Mouse (Mus musculus) right cerebral cortex, postnatal 25 days (tissue): ENCODE results near the gene Asphd2.
A peak's percentile ranks its signal among the peaks of the same experiment; 100 is the strongest.

Experiments used
- DNase-seq: peaks from one replicate; pipeline ENCODE4 v3.0.0; 2022

The Asphd2 gene

DNA sequence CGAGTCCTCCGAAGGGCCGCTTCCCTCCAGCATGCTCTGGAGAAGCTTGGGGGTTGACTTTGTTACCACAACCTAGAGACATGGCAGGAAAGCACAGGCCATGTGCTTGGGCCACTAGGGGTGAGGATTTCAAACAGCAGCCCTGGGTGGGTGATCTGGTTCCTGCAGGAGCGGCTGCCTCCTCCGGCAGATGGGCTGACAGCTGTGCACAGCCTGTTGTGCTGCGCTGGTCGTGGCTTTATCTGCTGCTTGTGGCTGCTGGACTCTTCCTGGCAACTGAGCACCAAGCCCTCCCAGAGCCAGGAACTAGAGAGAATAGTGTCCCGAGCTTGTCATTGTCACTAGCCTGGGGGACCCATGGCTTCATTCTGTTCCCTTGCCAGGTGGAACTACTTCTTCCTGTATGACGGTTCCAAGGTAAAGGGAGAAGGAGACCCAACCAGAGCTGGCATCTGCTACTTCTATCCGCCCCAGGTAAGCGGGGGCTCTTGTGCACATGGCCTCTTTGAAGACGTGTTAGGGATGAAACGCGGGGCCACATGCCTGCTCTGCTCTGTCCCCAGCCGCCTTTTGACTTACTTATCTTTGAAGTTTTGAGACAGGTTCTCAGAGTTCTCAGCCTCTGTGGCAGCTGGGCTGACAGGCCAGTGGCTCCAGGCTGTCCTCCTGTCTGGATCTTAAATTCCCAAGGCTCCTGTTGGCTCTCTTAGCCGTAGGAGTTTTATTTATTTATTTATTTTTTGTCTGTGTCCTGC is 48.3 kb downstream of the Asphd2 start:
- DNase-seq: no peak

DNA sequence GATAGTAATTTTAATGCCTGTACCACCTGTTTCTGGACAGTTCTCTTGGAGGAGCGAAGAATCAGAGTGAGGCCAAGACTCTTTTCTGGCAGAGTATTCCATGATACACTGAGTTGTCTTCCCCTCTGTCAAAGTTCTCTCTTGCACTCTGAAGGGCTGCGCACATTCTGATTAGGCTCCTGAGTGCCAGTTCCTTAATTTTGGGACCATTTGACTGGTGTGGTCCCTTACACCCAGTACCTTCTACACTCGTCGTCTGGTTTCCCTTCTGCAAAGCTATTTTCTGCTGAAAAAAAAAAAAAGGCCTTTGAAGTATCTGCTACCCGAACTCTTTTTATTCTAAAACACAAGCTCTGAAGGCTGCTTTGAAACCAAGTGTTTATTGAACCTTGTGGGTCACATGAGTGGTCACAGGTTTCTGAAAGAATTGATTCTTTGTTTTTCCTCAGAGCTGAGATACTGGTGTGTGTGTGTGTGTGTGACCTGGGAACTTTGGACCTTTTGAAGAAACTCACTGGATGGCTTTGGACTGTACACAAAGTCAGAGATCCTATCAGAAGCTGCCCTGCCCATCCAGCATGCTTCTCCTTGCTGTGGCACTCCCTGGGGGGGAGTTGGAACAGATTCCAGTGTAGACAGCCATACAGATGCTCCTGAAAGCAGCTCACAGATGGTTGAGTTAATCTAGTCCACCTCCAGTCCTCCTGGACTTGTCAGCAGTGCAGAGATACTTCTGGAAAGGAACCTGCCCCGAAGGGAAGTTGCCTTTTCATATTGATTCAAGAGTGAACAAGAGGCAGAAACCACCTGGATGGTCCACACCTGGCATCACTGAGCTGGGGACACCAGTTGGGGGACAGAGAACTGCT is 50.3 kb downstream of the Asphd2 start:
- DNase-seq: peak; percentile 59

DNA sequence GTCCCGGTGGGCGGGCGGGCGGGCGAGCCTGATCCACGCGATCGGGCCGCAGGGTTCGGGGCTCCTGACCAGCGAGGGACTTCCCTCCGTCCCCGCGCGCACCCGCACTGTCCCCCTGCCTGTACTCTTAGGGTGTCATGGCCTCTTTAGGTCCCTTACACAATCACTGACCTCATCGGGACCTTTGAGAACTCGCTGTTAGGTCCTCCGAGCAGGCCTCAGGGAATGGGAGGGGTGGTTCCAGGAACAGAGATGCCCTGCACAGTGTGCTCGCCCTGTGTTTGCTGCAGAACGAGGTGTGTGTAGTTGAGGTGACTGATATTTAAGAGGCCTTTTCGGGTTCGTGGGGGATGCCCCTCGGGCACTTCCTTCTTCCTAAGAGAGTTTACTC is 51.5 kb downstream of the Asphd2 start:
- DNase-seq: no peak

DNA sequence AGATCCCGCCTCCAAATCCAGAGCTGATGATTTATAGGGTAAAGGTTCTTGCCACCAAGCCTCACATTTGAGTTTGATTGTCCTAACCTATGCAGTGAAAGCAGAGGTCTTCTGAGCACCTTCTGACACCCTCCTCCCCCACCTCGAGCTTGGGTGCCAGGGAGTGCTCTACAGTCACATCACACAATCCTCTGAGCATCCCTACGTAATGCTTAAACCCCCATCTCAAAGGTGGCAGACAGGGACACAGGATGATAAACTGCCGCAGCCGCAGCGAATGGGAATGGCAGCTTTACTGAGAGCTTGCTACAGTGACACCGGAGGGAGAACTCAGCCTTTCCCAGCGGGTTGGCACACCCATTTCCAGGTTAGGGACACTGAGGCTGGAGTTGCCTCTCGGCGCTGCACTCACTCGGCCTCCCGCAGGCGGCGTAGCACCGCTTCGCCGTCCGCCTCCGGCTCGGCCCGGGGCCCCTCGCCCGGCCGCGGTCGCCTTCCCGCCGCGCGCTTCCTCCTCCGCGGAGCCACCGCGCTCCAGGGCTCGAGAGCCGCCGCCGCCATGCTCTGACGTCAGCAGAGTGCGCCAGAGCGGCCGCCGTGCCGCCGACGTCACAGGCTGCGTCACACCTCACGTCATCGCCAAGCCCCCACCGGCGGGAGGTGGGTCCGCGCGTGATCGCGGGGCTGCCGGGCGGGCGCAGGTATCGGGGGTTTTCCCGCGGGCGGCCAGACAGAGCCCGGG is 52.0 kb downstream of the Asphd2 start, which contains the start of the genes Srrd and Hps4:
Gene Srrd, minus strand, starts transcription at position 578 of the 742 bp plus-strand sequence.
Gene Hps4, plus strand, starts transcription at position 621 of the 742 bp plus-strand sequence.
- peak; percentile 91 for DNase-seq

DNA sequence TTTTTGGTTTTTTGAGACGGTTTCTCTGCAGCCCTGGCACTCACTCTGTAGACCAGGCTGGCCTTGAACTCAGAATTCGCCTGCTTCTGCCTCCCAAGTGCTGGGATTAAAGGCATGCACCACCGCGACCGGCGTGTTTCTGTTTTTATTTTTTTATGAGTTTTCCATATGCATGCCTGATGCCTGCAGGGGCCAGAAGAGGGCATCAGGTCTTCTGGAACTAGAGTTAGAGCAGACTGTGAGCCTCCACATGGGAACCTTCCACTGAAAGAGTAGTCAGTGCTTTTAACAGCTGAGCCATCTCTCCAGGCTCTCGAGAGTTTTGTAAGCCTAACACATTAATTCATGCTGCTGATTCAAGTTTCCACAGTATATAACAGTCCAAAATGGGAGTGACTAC is 55.5 kb downstream of the Asphd2 start:
- no peak for DNase-seq

DNA sequence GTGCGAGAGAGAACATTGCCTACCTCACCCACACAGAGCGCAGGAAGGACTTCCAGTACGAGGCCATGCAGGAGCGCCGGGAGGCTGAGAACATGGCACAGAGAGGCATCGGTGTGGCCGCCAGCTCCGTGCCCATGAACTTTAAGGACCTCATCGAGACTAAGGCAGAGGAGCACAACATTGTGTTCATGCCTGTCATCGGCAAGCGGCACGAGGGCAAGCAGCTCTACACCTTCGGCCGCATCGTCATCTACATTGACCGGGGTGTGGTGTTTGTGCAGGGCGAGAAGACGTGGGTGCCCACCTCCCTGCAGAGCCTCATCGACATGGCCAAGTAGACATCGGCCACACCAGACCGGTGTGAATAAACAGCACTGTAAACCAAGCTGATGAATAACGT is 57.7 kb downstream of the Asphd2 start:
- DNase-seq: no peak

DNA sequence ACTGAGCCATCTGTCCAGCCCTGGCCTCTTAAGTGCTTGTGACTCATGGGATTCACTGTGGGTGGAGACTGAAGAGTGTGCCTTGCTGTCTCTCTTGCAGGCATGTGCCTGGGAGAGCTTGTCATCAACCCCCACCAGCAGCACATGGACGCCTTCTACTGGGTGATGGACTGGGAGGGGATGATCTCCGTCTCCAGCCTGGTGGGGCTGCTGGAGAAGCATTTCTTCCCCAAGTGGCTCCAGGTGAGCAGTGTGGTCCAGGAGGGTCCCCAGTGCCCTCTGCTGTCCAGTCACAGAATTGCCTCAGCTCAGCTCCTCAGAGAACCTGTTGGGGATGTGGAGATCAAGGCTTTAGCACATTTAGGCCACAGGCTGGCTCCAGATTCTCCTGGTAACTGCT is 59.2 kb downstream of the Asphd2 start:
- peak; percentile 48 for DNase-seq
